Mouse (Mus musculus) intestine, embryonic 16.5 days (tissue): ENCODE measurements around the gene Gse1. TPM values are rescaled to one million over a fixed set of nuclear protein-coding genes. Genes with fewer than 3 reads are reported as not detected.

Source experiments
- ATAC-seq: fragments of 200-750 bp; cut with Nextera tagmentation; 2 replicates; pipeline ENCODE4 v1.8.0; 2017; ENCODE audit warnings: moderate TSS enrichment, moderate library complexity
- H3K27ac ChIP-seq: fragments of 300-500 bp; sonication (generic); 2 replicates; pipeline ENCODE4 v1.5.1; 2014; ENCODE audit warnings: mild to moderate bottlenecking, low read length
- H3K27me3 ChIP-seq: fragments of 300-500 bp; sonication (generic); replicated peaks from 2 replicates; pipeline ENCODE4 v1.6.1; 2014; ENCODE audit warnings: low read length, control low read depth, mixed read lengths; ENCODE audit not compliant: control insufficient read depth, insufficient read depth
- H3K36me3 ChIP-seq: fragments of 300-500 bp; sonication (generic); 2 replicates; pipeline ENCODE4 v1.6.1; 2014; ENCODE audit warnings: low read length, control low read depth; ENCODE audit not compliant: control insufficient read depth, insufficient read depth
- H3K4me1 ChIP-seq: fragments of 300-500 bp; sonication (generic); 2 replicates; pipeline ENCODE4 v1.6.1; 2014; ENCODE audit warnings: low read length, control low read depth, mixed read lengths; ENCODE audit not compliant: control insufficient read depth, insufficient read depth
- H3K4me2 ChIP-seq: fragments of 300-500 bp; sonication (generic); 2 replicates; pipeline ENCODE4 v1.6.1; 2014; ENCODE audit warnings: low read depth, low read length, control low read depth
- H3K4me3 ChIP-seq: fragments of 300-500 bp; sonication (generic); 2 replicates; pipeline ENCODE4 v1.5.1; 2014; ENCODE audit warnings: mild to moderate bottlenecking, low read length
- H3K9ac ChIP-seq: fragments of 300-500 bp; sonication (generic); 2 replicates; pipeline ENCODE4 v1.6.1; 2014; ENCODE audit warnings: low read depth, low read length
- H3K9me3 ChIP-seq: fragments of 300-500 bp; sonication (generic); 2 replicates; pipeline ENCODE4 v1.6.1; 2016; ENCODE audit warnings: low read length, control low read depth; ENCODE audit not compliant: control insufficient read depth
- WGBS: fragments of 180-500 bp; shearing (Covaris S2); extraction: QIAGEN DNeasy Blood & Tissue Kit; methylation state at CpG from one replicate; pipeline ENCODE4 v1.1.7; 2014; 5-methylcytosine and 5-hydroxymethylcytosine counted together
- polyA plus RNA-seq: library from polyadenylated mRNA; unstranded; fragments of >200 nt; fragmentation: Nextera tagmentation; extraction: Ambion mirVana; gene quantifications from 2 replicates; pipeline ENCODE4 v1.2.1, GENCODE M21; 2015

The Gse1 gene
- polyA plus RNA-seq, 1 experiment from 2014 or later, result 7.3 TPM

DNA sequence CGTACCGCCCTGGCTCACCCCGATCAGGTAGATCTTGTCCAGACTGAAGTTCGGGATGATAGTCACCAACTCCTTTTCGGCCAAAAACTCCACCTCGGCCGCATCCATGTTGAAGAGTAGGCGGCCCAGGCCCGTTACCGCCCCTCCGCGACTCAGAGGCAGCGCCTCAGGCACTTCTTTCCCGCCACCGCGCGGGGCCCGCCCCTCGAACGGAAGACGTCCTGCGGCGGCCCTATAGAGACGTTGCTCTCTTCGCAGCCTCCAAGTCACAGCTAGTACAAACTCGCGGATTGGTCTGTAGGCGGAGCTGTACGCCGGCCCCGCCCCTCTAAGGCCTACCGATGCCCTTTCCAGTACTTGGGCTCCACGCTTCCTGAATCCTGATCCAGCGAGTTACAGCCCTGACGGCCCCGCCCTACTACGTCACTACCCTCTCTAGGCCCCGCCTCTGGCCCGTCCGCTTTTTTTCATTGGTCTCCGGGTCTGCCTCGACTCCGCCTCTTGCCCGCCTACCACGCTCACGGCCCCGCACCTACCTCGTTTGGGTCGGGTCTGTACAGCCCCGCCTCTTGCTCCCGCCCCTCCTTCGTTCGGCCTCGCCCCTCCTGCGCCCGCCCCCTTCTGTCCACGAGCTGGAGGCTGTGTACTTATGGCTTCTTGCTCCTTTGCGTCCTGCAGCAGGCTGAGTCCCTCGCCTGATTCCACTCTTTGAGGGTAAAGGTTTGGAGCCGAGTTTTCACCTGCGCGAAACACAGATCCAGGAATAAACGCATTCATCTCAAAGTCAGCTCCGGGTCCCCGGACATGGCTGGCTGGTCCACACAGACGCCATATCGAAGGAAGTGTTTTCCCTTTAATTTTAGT is 360.9 kb downstream of the Gse1 start, which contains the start of gene Gins2:
Gene Gins2 (minus strand): TSS at position 397 of the 864 bp plus-strand sequence.
- Histone ChIP-seq H3K27ac (peak within 1 kb of the TSS; percentile 43), H3K36me3 (no peaks in the 10 kb centered on the region; the same call in 1 of the 2 replicates), H3K9me3 (no peaks in the 10 kb centered on the region), H3K4me2 (peak within 1 kb of the TSS; percentile 88), H3K4me1 (peaks cover 10% of the 10 kb centered on the region), H3K4me3 (peak within 1 kb of the TSS; percentile 76), H3K9ac (peak within 1 kb of the TSS; percentile 81), H3K27me3 (no peaks in the 10 kb centered on the region)
- under 1% methylated on average over 67 of the region's 67 CpGs for WGBS
- ATAC-seq, result peak; percentile 99

GRCm38 (mm10) chr8:120589921-120590320 is 361.7 kb downstream of the Gse1 start:
- peak overlapping the region; percentile 58 for H3K4me2 ChIP-seq
- peak overlapping the region; percentile 50 for H3K4me3 ChIP-seq
- ATAC-seq, result no peak
- peak overlapping the region; percentile 54 for H3K9ac ChIP-seq
- no peaks in the 10 kb centered on the region for H3K27me3 ChIP-seq
- WGBS, result 48% methylated on average over 2 of the region's 2 CpGs
- 0 out of 2 replicates have a peak, but pooled peaks cover 3% of the 10 kb centered on the region for H3K9me3 ChIP-seq
- peak overlapping the region; percentile 3; the same call in 1 of the 2 replicates for H3K27ac ChIP-seq
- H3K36me3 ChIP-seq, result no peaks in the 10 kb centered on the region; the same call in 1 of the 2 replicates
- peaks cover 10% of the 10 kb centered on the region for H3K4me1 ChIP-seq

- no peak overlapping the region for H3K9ac ChIP-seq
- no peak overlapping the region for H3K27ac ChIP-seq
- H3K36me3 ChIP-seq, result no peaks in the 10 kb centered on the region
- peaks cover 10% of the 10 kb centered on the region for H3K4me1 ChIP-seq
- no peak overlapping the region for H3K4me2 ChIP-seq
- H3K4me3 ChIP-seq, result no peak overlapping the region
- H3K27me3 ChIP-seq, result no peaks in the 10 kb centered on the region
- 49% methylated on average over 10 of the region's 10 CpGs for WGBS
- ATAC-seq, result no peak
- 0 out of 2 replicates have a peak, but pooled peaks cover 3% of the 10 kb centered on the region for H3K9me3 ChIP-seq
These were observed 363.5 kb downstream of the Gse1 start for GRCm38 (mm10) chr8:120591587-120592292.

DNA sequence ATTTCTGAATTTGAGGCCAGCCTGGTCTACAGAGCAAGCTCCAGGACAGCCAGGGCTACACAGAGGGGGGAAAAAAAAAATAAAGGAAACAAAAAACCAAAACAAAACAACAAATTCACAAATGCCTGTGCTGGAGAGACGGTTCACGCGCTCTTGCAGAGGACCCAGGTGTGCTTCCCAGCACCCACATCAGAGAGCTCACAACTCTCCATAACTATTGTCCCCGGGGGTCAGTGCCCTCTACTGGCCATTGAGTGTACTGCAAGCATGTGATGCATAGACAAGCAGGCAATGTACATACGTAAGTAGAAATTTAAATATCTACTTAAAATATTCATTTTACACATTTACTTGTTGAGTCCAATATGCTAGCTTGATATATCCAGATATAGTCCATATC is 366.3 kb downstream of the Gse1 start:
- no peak for ATAC-seq
- Histone ChIP-seq H3K4me3 (no peak overlapping the region), H3K4me2 (no peak overlapping the region), H3K9me3 (0 out of 2 replicates have a peak, but pooled peaks cover 3% of the 10 kb centered on the region), H3K27ac (no peak overlapping the region), H3K27me3 (no peaks in the 10 kb centered on the region), H3K9ac (no peak overlapping the region), H3K4me1 (peaks cover 6% of the 10 kb centered on the region; the same call in 1 of the 2 replicates), H3K36me3 (no peaks in the 10 kb centered on the region)
- WGBS, result 88% methylated on average over 5 of the region's 5 CpGs

DNA sequence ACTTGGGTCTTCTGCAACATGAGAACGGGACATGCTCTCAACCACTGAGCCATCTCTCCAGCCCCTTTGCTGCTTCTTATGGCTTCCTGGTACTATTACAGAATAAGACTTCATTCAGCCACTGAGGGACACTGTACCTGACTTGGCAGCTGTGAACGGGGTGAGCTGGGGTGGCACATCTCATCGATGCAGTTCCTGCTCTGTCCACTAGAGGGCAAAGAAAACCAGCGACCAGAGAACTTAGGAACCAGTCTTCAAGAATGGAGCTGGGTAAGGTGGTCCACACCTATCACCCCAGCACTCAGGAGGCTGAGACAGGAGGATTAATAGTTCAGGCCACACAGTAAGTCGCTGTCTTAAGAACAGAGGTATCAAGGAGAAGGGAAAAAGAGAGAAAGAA is 367.7 kb downstream of the Gse1 start:
- ATAC-seq, result peak; percentile 31; the same call in 1 of the 2 replicates
- 13% methylated on average over 5 of the region's 5 CpGs for WGBS

GRCm38 (mm10) chr8:120598579-120598978 is 370.3 kb downstream of the Gse1 start:
- H3K9me3 ChIP-seq, result 0 out of 2 replicates have a peak, but pooled peaks cover 3% of the 10 kb centered on the region
- H3K27ac ChIP-seq, result no peak overlapping the region
- 0 out of 2 replicates have a peak, but pooled peaks cover 3% of the 10 kb centered on the region for H3K4me1 ChIP-seq
- H3K9ac ChIP-seq, result peak overlapping the region; percentile 26; the same call in 1 of the 2 replicates
- H3K4me3 ChIP-seq, result no peak overlapping the region
- ATAC-seq, result peak; percentile 62
- peak overlapping the region; percentile 9; the same call in 1 of the 2 replicates for H3K4me2 ChIP-seq
- WGBS, result 17% methylated on average over 24 of the region's 24 CpGs
- no peaks in the 10 kb centered on the region for H3K36me3 ChIP-seq
- no peaks in the 10 kb centered on the region for H3K27me3 ChIP-seq

More for the DNA sequence above, 367.7 kb downstream of the Gse1 start:
- H3K9me3 ChIP-seq, result 0 out of 2 replicates have a peak, but pooled peaks cover 3% of the 10 kb centered on the region
- H3K4me1 ChIP-seq, result 0 out of 2 replicates have a peak, but pooled peaks cover 3% of the 10 kb centered on the region
- no peaks in the 10 kb centered on the region for H3K36me3 ChIP-seq
- no peak overlapping the region for H3K27ac ChIP-seq
- H3K4me3 ChIP-seq, result no peak overlapping the region
- H3K4me2 ChIP-seq, result no peak overlapping the region
- H3K9ac ChIP-seq, result no peak overlapping the region
- no peaks in the 10 kb centered on the region for H3K27me3 ChIP-seq

DNA sequence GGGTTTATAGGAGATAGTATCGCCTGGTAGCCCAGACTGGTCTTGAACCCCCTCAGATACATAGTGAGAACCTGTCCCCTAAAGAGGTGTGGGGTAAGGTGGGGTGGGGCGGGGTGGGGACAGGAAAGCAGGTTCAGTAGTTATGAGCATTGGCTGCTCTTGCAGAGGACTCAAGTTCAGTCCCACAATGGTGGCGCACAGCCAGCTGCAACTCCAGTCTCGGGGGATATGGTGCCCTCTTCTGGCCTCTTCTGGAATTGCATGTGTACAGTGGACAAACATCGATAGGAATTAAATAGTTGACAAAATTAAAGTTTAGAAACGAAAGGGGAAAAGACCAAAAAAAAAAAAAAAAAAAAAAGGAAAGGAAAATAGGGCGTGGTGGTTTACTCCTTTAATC is 371.2 kb downstream of the Gse1 start:
- ATAC-seq, result no peak
- 0 out of 2 replicates have a peak, but pooled peaks cover 1% of the 10 kb centered on the region for H3K9me3 ChIP-seq
- H3K4me3 ChIP-seq, result no peak overlapping the region
- WGBS, result 58% methylated on average over 7 of the region's 7 CpGs
- H3K36me3 ChIP-seq, result no peaks in the 10 kb centered on the region
- H3K9ac ChIP-seq, result no peak overlapping the region
- H3K27ac ChIP-seq, result no peak overlapping the region
- no peaks in the 10 kb centered on the region for H3K27me3 ChIP-seq
- 0 out of 2 replicates have a peak, but pooled peaks cover 3% of the 10 kb centered on the region for H3K4me1 ChIP-seq
- H3K4me2 ChIP-seq, result no peak overlapping the region

GRCm38 (mm10) chr8:120602672-120603071 is 374.4 kb downstream of the Gse1 start:
- H3K9ac ChIP-seq, result 0 out of 2 replicates have a peak overlapping the region, but pooled peaks have one; percentile 5
- H3K4me2 ChIP-seq, result no peak overlapping the region
- no peak overlapping the region for H3K4me3 ChIP-seq
- H3K27ac ChIP-seq, result 0 out of 2 replicates have a peak overlapping the region, but pooled peaks have one; percentile 25
- H3K9me3 ChIP-seq, result no peaks in the 10 kb centered on the region
- H3K27me3 ChIP-seq, result no peaks in the 10 kb centered on the region
- H3K36me3 ChIP-seq, result no peaks in the 10 kb centered on the region
- 35% methylated on average over 6 of the region's 6 CpGs for WGBS
- ATAC-seq, result peak; percentile 29
- 0 out of 2 replicates have a peak, but pooled peaks cover 3% of the 10 kb centered on the region for H3K4me1 ChIP-seq

DNA sequence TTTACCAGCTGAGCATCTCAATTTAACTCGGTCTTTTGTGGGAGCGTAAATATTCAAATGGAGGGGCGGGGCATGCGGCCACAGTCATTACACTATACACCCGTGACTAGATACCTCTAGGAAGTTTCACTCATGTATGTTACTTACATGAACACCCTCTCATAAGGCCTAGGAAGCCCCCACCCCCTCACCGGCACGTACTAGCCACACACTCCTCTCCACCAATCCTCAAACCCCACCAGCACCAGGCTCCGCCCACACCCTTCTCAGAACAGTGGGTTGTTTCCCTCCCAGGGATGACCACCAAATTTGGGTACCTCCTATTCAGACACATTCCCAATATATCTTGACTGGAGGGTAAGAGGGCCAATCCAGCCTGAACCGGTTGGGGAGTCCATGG is 379.2 kb downstream of the Gse1 start:
- H3K4me2 ChIP-seq, result no peak overlapping the region

More for the DNA sequence above, 379.2 kb downstream of the Gse1 start:
- Histone ChIP-seq H3K9me3 (no peaks in the 10 kb centered on the region; the same call in 1 of the 2 replicates), H3K4me3 (no peak overlapping the region), H3K27ac (no peak overlapping the region), H3K36me3 (no peaks in the 10 kb centered on the region), H3K4me1 (no peaks in the 10 kb centered on the region), H3K27me3 (no peaks in the 10 kb centered on the region), H3K9ac (no peak overlapping the region)
- ATAC-seq, result no peak
- 79% methylated on average over 9 of the region's 9 CpGs for WGBS
